Mouse (Mus musculus) myocyte (in vitro differentiated cells): Measurements from ENCODE around the gene Vamp9. TPM values are rescaled to one million over a fixed set of nuclear protein-coding genes. Genes with fewer than 3 reads are reported as not detected.
A peak's percentile ranks its signal among the peaks of the same experiment; 100 is the strongest.

Source experiments
- H3K27me3 ChIP-seq: one replicate; pipeline ENCODE4 v1.6.1; 2011; ENCODE audit not compliant: control insufficient read depth, insufficient read depth, insufficient read length
- H3K36me3 ChIP-seq: one replicate; pipeline ENCODE4 v1.6.1; 2011; ENCODE audit not compliant: control insufficient read depth, insufficient read depth
- H3K4me2 ChIP-seq: one replicate; pipeline ENCODE4 v1.6.1; 2011; ENCODE audit warnings: low read depth, control low read depth
- H3K4me3 ChIP-seq: one replicate; pipeline ENCODE4 v1.5.1; 2011; ENCODE audit warnings: mild to moderate bottlenecking, control low read depth, moderate library complexity
- H3K79me2 ChIP-seq: one replicate; pipeline ENCODE4 v1.6.1; 2011; ENCODE audit not compliant: control insufficient read depth, insufficient read depth
- H3ac ChIP-seq: one replicate; pipeline ENCODE4 v1.6.1; 2011; ENCODE audit not compliant: control insufficient read depth, insufficient read length
- CEBPB ChIP-seq: IDR thresholded peaks from 2 replicates; pipeline ENCODE4 v1.6.1; 2011; ENCODE audit warnings: mild to moderate bottlenecking, moderate library complexity; ENCODE audit not compliant: poor library complexity, insufficient read depth, severe bottlenecking
- E2F4 ChIP-seq: IDR thresholded peaks from one replicate; pipeline ENCODE4 v1.6.1; 2011; ENCODE audit warnings: mild to moderate bottlenecking, control low read depth, moderate library complexity; ENCODE audit not compliant: insufficient read depth
- MAX ChIP-seq: IDR thresholded peaks from one replicate; pipeline ENCODE4 v1.6.1; 2011; ENCODE audit warnings: low read depth, mild to moderate bottlenecking, control low read depth
- MYOD1 ChIP-seq, 3 experiments: IDR thresholded peaks; one replicate each; pipeline ENCODE4 v1.6.1; 2011; ENCODE audit warnings: control low read depth in 2 of 3, low read depth in 2 of 3, mild to moderate bottlenecking in 2 of 3, moderate library complexity in 1 of 3; ENCODE audit not compliant: insufficient read length in 2 of 3, control insufficient read depth in 1 of 3
- MYOG ChIP-seq, 3 experiments: IDR thresholded peaks; one replicate each; pipeline ENCODE4 v1.6.1; 2011; ENCODE audit warnings: control low read depth in 2 of 3, low read depth in 2 of 3, mild to moderate bottlenecking in 2 of 3; ENCODE audit not compliant: insufficient read length in 2 of 3, control insufficient read depth in 1 of 3, insufficient read depth in 1 of 3
- POLR2A ChIP-seq: IDR thresholded peaks from one replicate; pipeline ENCODE4 v1.6.1; 2011; ENCODE audit warnings: low read depth, mild to moderate bottlenecking, control low read depth, moderate library complexity; ENCODE audit not compliant: insufficient read length
- POLR2AphosphoS2 ChIP-seq: IDR thresholded peaks from one replicate; pipeline ENCODE4 v1.6.1; 2011; ENCODE audit warnings: low read depth, control low read depth; ENCODE audit not compliant: insufficient read length
- REST ChIP-seq: IDR thresholded peaks from one replicate; pipeline ENCODE4 v1.6.1; 2011; ENCODE audit warnings: mild to moderate bottlenecking, control low read depth, moderate library complexity; ENCODE audit not compliant: insufficient read depth, insufficient read length
- SRF ChIP-seq: IDR thresholded peaks from one replicate; pipeline ENCODE4 v1.6.1; 2011; ENCODE audit warnings: low read depth; ENCODE audit not compliant: control insufficient read depth, insufficient read length
- TCF12 ChIP-seq: IDR thresholded peaks from one replicate; pipeline ENCODE4 v1.6.1; 2011; ENCODE audit warnings: mild to moderate bottlenecking, control low read depth; ENCODE audit not compliant: poor library complexity, insufficient read depth, severe bottlenecking
- TCF3 ChIP-seq: IDR thresholded peaks from one replicate; pipeline ENCODE4 v1.6.1; 2011; ENCODE audit warnings: low read depth, control low read depth; ENCODE audit not compliant: insufficient read length
- USF1 ChIP-seq: IDR thresholded peaks from one replicate; pipeline ENCODE4 v1.6.1; 2011; ENCODE audit warnings: low read depth, mild to moderate bottlenecking, control low read depth, moderate library complexity
- polyA plus RNA-seq: library from polyadenylated mRNA; unstranded; fragments of >200 nt; fragmentation: generic; extraction: Trizol; gene quantifications from one replicate; pipeline ENCODE4 v1.2.1, GENCODE M21; 2012; ENCODE audit warnings: missing spikeins

The Vamp9 gene
- polyA plus RNA-seq, 1 experiment = not detected

DNA sequence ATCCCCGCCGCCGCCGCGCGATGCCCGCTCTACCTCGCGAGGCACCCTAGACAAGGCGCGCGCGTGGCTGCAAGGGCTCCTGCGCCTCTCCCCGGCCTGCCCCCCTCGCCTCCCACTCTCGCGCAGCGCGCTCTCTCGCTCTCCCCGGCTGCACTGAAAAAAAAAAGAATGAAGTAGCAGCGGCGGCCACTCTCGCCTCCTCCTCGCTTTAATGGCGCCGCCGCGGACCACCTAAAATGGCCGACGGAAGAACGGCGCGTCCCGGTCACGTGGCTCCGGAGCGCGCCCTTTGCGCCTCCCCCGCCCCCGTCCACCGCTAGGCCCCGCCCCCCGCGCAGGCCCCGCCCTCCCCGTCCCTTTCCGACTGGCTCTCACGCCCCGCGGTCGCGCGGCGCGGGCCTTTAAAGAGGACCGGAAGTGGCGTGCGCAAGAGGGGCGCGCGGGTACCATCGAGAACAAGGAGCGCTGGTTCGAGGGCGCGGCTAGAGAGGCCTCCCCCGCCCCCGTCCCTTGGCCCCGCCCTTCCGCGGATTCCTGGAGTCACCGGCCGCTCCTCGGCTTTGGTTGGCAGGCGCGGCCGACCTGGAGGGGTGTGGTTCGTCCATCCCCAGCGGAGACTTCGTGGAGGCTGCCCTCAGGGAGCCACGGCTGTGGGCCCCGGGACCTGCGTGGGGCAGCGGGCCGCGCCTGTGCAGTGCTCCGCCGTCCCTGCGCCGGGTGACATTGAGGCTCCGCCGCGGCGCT, 72.8 kb downstream of the Vamp9 start, which contains the start of the genes Hnrnpd and 4930524J08Rik:
Gene Hnrnpd, minus strand, starts transcription at position 240 of the 744 bp plus-strand sequence.
Gene 4930524J08Rik, plus strand, starts transcription at position 363 of the 744 bp plus-strand sequence.
- peak; percentile 75 for TF ChIP-seq USF1
- TF ChIP-seq POLR2A = peak; percentile 90
- TF ChIP-seq E2F4 = peak; percentile 61
- TF ChIP-seq MYOD1 (IDR thresholded peaks at IDR 0.05; ENCODE audit: control insufficient read depth in 1 of 3, insufficient read length in 2 of 3, low read depth in 2 of 3) = no peak
- no peak for TF ChIP-seq MAX
- no peak for TF ChIP-seq REST
- TF ChIP-seq CEBPB = no peak
- TF ChIP-seq SRF = no peak
- no peak for TF ChIP-seq TCF3
- TF ChIP-seq POLR2AphosphoS2 = peak; percentile 90
- no peak for TF ChIP-seq MYOG (IDR thresholded peaks at IDR 0.05; ENCODE audit: control insufficient read depth in 1 of 3, insufficient read depth in 1 of 3, insufficient read length in 2 of 3, low read depth in 2 of 3)
- TF ChIP-seq TCF12 = no peak
- Histone ChIP-seq H3K4me2 (peak within 1 kb of the TSS; percentile 89), H3K27me3 (no peaks in the 10 kb centered on the region), H3K4me3 (peak within 1 kb of the TSS; percentile 87), H3K36me3 (no peaks in the 10 kb centered on the region), H3K79me2 (peaks cover 40% of the 10 kb centered on the region), H3ac (peak within 1 kb of the TSS; percentile 100)

DNA sequence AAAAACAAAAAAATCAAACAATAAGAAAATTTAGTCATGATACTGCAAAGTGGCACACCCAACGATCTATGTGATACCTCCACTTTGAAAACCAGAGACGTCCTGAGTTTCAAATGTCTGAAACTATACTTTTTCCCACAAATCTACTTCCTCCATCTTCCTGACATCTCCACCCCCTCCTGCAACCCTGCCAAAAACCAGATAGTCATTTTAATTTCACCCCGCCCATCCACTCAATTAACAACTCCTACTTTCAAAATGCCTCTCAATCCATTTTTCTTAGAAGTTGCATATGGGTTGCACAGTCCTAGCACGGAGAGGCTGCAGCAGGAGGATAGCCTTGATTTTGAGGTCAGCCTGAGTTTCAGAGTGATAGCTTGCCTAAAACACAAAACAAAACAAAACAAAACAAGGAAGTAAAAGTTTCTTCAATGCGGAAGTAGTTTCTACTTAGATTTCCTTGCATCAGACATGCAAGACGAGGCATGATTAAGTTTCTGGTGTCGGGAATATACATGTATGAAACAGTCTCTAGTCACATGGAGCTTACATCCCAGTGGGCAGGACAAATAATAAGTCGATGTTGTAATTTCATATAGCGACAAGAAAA, 77.5 kb downstream of the Vamp9 start:
- H3K4me3 ChIP-seq = no peak overlapping the region
- H3ac ChIP-seq = no peak overlapping the region
- no peaks in the 10 kb centered on the region for H3K27me3 ChIP-seq
- H3K36me3 ChIP-seq = no peaks in the 10 kb centered on the region
- H3K79me2 ChIP-seq = no peaks in the 10 kb centered on the region
- H3K4me2 ChIP-seq = no peak overlapping the region
- TF ChIP-seq MYOG (IDR thresholded peaks at IDR 0.05; ENCODE audit: control insufficient read depth in 1 of 3, insufficient read depth in 1 of 3, insufficient read length in 2 of 3, low read depth in 2 of 3) = no peak
- no peak for TF ChIP-seq E2F4
- TF ChIP-seq TCF12 = no peak
- TF ChIP-seq SRF = no peak
- no peak for TF ChIP-seq POLR2A
- no peak for TF ChIP-seq CEBPB
- TF ChIP-seq MYOD1 (IDR thresholded peaks at IDR 0.05; ENCODE audit: control insufficient read depth in 1 of 3, insufficient read length in 2 of 3, low read depth in 2 of 3) = no peak
- no peak for TF ChIP-seq POLR2AphosphoS2
- TF ChIP-seq TCF3 = no peak
- TF ChIP-seq MAX = no peak
- TF ChIP-seq USF1 = no peak
- TF ChIP-seq REST = no peak

DNA sequence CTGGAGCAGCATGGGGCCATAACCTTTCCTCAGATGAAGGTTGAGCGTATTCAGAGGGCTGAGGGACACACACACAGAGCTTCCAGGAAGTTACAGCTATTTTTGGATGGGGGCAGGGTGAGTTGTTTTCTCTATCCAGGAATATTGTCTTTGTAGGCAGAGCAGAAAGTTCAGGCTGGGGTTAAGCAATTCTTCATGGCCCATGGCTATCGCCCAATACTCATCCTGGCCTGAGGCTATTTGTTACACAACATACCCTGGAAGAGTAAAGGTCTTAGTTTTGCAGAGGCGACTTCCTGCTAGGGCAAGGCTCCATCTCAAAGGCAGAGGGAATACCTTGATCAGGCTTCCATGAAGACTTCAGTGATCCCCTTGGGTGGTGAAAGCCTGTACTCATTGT, 88.1 kb downstream of the Vamp9 start:
- H3K27me3 ChIP-seq = no peaks in the 10 kb centered on the region
- TF ChIP-seq USF1 = no peak
- TF ChIP-seq REST = no peak
- no peak for TF ChIP-seq TCF12
- TF ChIP-seq POLR2A = no peak
- TF ChIP-seq E2F4 = no peak
- TF ChIP-seq SRF = no peak
- TF ChIP-seq POLR2AphosphoS2 = no peak
- no peak for TF ChIP-seq CEBPB
- no peak for TF ChIP-seq MYOG (IDR thresholded peaks at IDR 0.05; ENCODE audit: control insufficient read depth in 1 of 3, insufficient read depth in 1 of 3, insufficient read length in 2 of 3, low read depth in 2 of 3)
- TF ChIP-seq MAX = no peak
- no peak for TF ChIP-seq MYOD1 (IDR thresholded peaks at IDR 0.05; ENCODE audit: control insufficient read depth in 1 of 3, insufficient read length in 2 of 3, low read depth in 2 of 3)
- TF ChIP-seq TCF3 = no peak
- H3ac ChIP-seq = no peak overlapping the region
- H3K36me3 ChIP-seq = no peaks in the 10 kb centered on the region
- H3K4me3 ChIP-seq = no peak overlapping the region
- no peak overlapping the region for H3K4me2 ChIP-seq
- no peaks in the 10 kb centered on the region for H3K79me2 ChIP-seq

DNA sequence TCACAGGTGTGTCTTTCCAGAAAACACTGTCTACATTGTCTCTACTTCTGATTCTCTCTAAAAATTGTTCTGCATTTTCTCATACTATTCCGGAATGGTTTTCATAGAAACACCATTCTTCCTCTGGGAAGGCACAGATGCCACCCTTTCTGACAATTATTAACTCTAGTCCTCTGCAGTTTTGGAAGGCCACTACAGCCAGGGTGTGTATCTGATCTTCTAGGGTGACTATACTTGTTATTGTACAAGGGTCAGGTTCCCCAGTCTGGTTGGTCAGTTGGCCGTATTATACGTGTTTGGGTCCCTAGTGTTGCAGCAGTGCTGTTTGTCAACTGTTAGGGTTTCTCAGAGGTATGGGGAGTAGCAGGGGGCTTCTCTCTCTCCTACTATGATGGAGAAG, 88.6 kb downstream of the Vamp9 start:
- Histone ChIP-seq H3K79me2 (no peaks in the 10 kb centered on the region), H3K27me3 (no peaks in the 10 kb centered on the region), H3K4me2 (no peak overlapping the region), H3K36me3 (no peaks in the 10 kb centered on the region), H3K4me3 (no peak overlapping the region), H3ac (no peak overlapping the region)
- TF ChIP-seq TCF12 (no peak), TCF3 (no peak), REST (no peak), MAX (no peak), SRF (no peak), USF1 (no peak), MYOG (IDR thresholded peaks at IDR 0.05; ENCODE audit: control insufficient read depth in 1 of 3, insufficient read depth in 1 of 3, insufficient read length in 2 of 3, low read depth in 2 of 3) (no peak), POLR2A (no peak), POLR2AphosphoS2 (no peak), CEBPB (no peak), E2F4 (no peak), MYOD1 (IDR thresholded peaks at IDR 0.05; ENCODE audit: control insufficient read depth in 1 of 3, insufficient read length in 2 of 3, low read depth in 2 of 3) (no peak)
